Mouse (Mus musculus) E14TG2a.4 (cell line): ENCODE data around the gene Clec9a.

Experiments
- CTCF ChIP-seq: conservative IDR thresholded peaks from 2 replicates; pipeline ENCODE4 v1.5.1; 2014; ENCODE audit warnings: low read length
- NANOG ChIP-seq: IDR thresholded peaks from 2 replicates; pipeline ENCODE4 v1.6.1; 2014; ENCODE audit warnings: borderline replicate concordance, low read length, mixed read lengths
- POU5F1 ChIP-seq: IDR thresholded peaks from 2 replicates; pipeline ENCODE4 v1.6.1; 2014; ENCODE audit warnings: low read length, borderline replicate concordance

DNA sequence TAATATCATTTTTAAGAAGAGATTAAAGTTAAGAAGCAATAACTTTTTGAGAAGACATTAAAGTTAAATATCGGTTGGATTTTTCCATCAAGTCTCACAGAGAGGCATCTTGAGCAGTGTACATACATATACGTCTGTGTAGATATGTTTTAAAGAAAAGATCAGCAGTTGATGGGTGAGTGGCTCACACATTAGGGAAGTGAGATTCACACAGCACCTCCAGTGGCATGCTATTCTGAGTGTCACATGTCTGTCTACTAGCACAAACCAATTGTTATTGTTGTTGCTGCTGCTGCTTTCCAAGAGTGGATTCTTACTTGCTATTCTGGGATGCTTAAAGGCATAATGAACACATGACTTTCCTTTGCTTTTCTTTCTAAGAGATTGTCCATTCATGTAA, 6.3 kb upstream of the Clec9a start:
- no peak for TF ChIP-seq CTCF
- TF ChIP-seq POU5F1: no peak
- TF ChIP-seq NANOG: no peak
